Mouse (Mus musculus): ENCODE results near the gene Esrrg. TPM values are rescaled to one million over a fixed set of nuclear protein-coding genes. Genes with fewer than 3 reads are reported as not detected.

Esrrg gene
- polyA plus RNA-seq, 1 experiment from 2014 or later, result 34.5 TPM

- no peaks in the 10 kb centered on the region for H3K36me3 ChIP-seq (ENCODE audit: control insufficient read depth, insufficient read depth, low read length)
- H3K4me3 ChIP-seq (replicated peaks; ENCODE audit: low read depth, low read length), result no peak overlapping the region
- WGBS, result 10% methylated on average over 5 of the region's 5 CpGs
- H3K9me3 ChIP-seq (ENCODE audit: control insufficient read depth, low read length), result no peaks in the 10 kb centered on the region
- peak; percentile 55 for DNase-seq
- H3K27ac ChIP-seq (replicated peaks; ENCODE audit: low read depth, low read length), result peak overlapping the region; percentile 27; the same call in 1 of the 2 replicates
- ATAC-seq (ENCODE audit: low FRiP score, low TSS enrichment), result no peak
- H3K27me3 ChIP-seq (ENCODE audit: control insufficient read depth, insufficient read depth, low read length), result no peaks in the 10 kb centered on the region
- H3K4me2 ChIP-seq (ENCODE audit: low read length), result no peak overlapping the region
- no peak overlapping the region for H3K9ac ChIP-seq (replicated peaks; ENCODE audit: low read length)
- peaks cover 15% of the 10 kb centered on the region; the same call in 1 of the 2 replicates for H3K4me1 ChIP-seq (ENCODE audit: control insufficient read depth, insufficient read depth, low read length)
These were observed 253.7 kb downstream of the Esrrg start for GRCm38 (mm10) chr1:187862339-187862738.

GRCm38 (mm10) chr1:187868427-187868826, 259.8 kb downstream of the Esrrg start:
- Histone ChIP-seq H3K9ac (replicated peaks; ENCODE audit: low read length) (no peak overlapping the region), H3K4me2 (ENCODE audit: low read length) (no peak overlapping the region), H3K27ac (replicated peaks; ENCODE audit: low read depth, low read length) (no peak overlapping the region), H3K4me1 (ENCODE audit: control insufficient read depth, insufficient read depth, low read length) (no peaks in the 10 kb centered on the region), H3K9me3 (ENCODE audit: control insufficient read depth, low read length) (no peaks in the 10 kb centered on the region), H3K4me3 (replicated peaks; ENCODE audit: low read depth, low read length) (no peak overlapping the region), H3K27me3 (ENCODE audit: control insufficient read depth, insufficient read depth, low read length) (no peaks in the 10 kb centered on the region), H3K36me3 (ENCODE audit: control insufficient read depth, insufficient read depth, low read length) (no peaks in the 10 kb centered on the region)
- WGBS, result 72% methylated on average over 7 of the region's 7 CpGs
- ATAC-seq (ENCODE audit: low FRiP score, low TSS enrichment), result no peak
- no peak for DNase-seq

GRCm38 (mm10) chr1:187872208-187872607, 263.6 kb downstream of the Esrrg start:
- ATAC-seq (ENCODE audit: low FRiP score, low TSS enrichment) (no peak), DNase-seq (no peak)
- H3K27ac ChIP-seq (replicated peaks; ENCODE audit: low read depth, low read length), result no peak overlapping the region
- no peaks in the 10 kb centered on the region for H3K36me3 ChIP-seq (ENCODE audit: control insufficient read depth, insufficient read depth, low read length)
- H3K4me3 ChIP-seq (replicated peaks; ENCODE audit: low read depth, low read length), result no peak overlapping the region
- no peaks in the 10 kb centered on the region for H3K9me3 ChIP-seq (ENCODE audit: control insufficient read depth, low read length)
- no peak overlapping the region for H3K9ac ChIP-seq (replicated peaks; ENCODE audit: low read length)
- H3K4me1 ChIP-seq (ENCODE audit: control insufficient read depth, insufficient read depth, low read length), result no peaks in the 10 kb centered on the region
- 69% methylated on average over 8 of the region's 8 CpGs for WGBS
- H3K4me2 ChIP-seq (ENCODE audit: low read length), result no peak overlapping the region
- no peaks in the 10 kb centered on the region for H3K27me3 ChIP-seq (ENCODE audit: control insufficient read depth, insufficient read depth, low read length)

- no peaks in the 10 kb centered on the region for H3K4me1 ChIP-seq (ENCODE audit: control insufficient read depth, insufficient read depth, low read length)
- no peak overlapping the region for H3K4me2 ChIP-seq (ENCODE audit: low read length)
- H3K27me3 ChIP-seq (ENCODE audit: control insufficient read depth, insufficient read depth, low read length), result no peaks in the 10 kb centered on the region
- H3K4me3 ChIP-seq (replicated peaks; ENCODE audit: low read depth, low read length), result no peak overlapping the region
- no peak for ATAC-seq (ENCODE audit: low FRiP score, low TSS enrichment)
- no peak for DNase-seq
- H3K9ac ChIP-seq (replicated peaks; ENCODE audit: low read length), result no peak overlapping the region
- WGBS, result 65% methylated on average over 6 of the region's 6 CpGs
- no peaks in the 10 kb centered on the region for H3K9me3 ChIP-seq (ENCODE audit: control insufficient read depth, low read length)
- H3K27ac ChIP-seq (replicated peaks; ENCODE audit: low read depth, low read length), result no peak overlapping the region
- no peaks in the 10 kb centered on the region for H3K36me3 ChIP-seq (ENCODE audit: control insufficient read depth, insufficient read depth, low read length)
These were observed 264.2 kb downstream of the Esrrg start for GRCm38 (mm10) chr1:187872744-187873143.

- no peaks in the 10 kb centered on the region for H3K36me3 ChIP-seq (ENCODE audit: control insufficient read depth, insufficient read depth, low read length)
- no peak overlapping the region for H3K27ac ChIP-seq (replicated peaks; ENCODE audit: low read depth, low read length)
- no peak overlapping the region for H3K9ac ChIP-seq (replicated peaks; ENCODE audit: low read length)
- ATAC-seq (ENCODE audit: low FRiP score, low TSS enrichment) (no peak), DNase-seq (no peak)
- no peak overlapping the region for H3K4me2 ChIP-seq (ENCODE audit: low read length)
- H3K9me3 ChIP-seq (ENCODE audit: control insufficient read depth, low read length), result no peaks in the 10 kb centered on the region
- H3K27me3 ChIP-seq (ENCODE audit: control insufficient read depth, insufficient read depth, low read length), result no peaks in the 10 kb centered on the region
- no peak overlapping the region for H3K4me3 ChIP-seq (replicated peaks; ENCODE audit: low read depth, low read length)
- WGBS, result 84% methylated on average over 2 of the region's 2 CpGs
- no peaks in the 10 kb centered on the region for H3K4me1 ChIP-seq (ENCODE audit: control insufficient read depth, insufficient read depth, low read length)
These were observed 265.2 kb downstream of the Esrrg start for GRCm38 (mm10) chr1:187873770-187874169.

GRCm38 (mm10) chr1:187887270-187887669, 278.7 kb downstream of the Esrrg start:
- no peak overlapping the region for H3K9ac ChIP-seq (replicated peaks; ENCODE audit: low read length)
- no peaks in the 10 kb centered on the region for H3K36me3 ChIP-seq (ENCODE audit: control insufficient read depth, insufficient read depth, low read length)
- no peaks in the 10 kb centered on the region for H3K4me1 ChIP-seq (ENCODE audit: control insufficient read depth, insufficient read depth, low read length)
- WGBS, result 89% methylated on average over 6 of the region's 6 CpGs
- H3K4me2 ChIP-seq (ENCODE audit: low read length), result no peak overlapping the region
- no peak for DNase-seq
- no peak overlapping the region for H3K4me3 ChIP-seq (replicated peaks; ENCODE audit: low read depth, low read length)
- no peaks in the 10 kb centered on the region for H3K27me3 ChIP-seq (ENCODE audit: control insufficient read depth, insufficient read depth, low read length)
- no peak for ATAC-seq (ENCODE audit: low FRiP score, low TSS enrichment)
- H3K9me3 ChIP-seq (ENCODE audit: control insufficient read depth, low read length), result no peaks in the 10 kb centered on the region
- H3K27ac ChIP-seq (replicated peaks; ENCODE audit: low read depth, low read length), result no peak overlapping the region

DNA sequence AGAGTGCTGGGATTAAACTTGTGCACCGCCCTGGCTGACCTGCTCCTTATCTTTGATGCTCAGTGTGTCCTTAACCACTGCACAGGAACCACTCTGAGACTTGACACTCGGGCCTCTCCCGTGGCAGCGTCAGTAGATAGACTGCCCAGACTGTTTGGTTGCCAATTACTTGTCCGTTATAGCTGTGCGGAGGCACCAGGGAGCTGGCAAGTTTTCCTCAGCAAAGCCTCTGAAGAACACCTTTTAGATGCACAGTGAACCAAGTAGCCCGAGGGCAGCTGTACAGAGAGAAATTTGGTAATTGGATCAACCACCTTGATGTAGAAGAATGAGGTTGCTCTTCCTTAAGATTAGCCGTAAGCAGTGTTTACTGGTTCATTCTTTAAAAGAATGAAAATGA, 279.6 kb downstream of the Esrrg start:
- Histone ChIP-seq H3K9me3 (ENCODE audit: control insufficient read depth, low read length) (no peaks in the 10 kb centered on the region), H3K4me3 (replicated peaks; ENCODE audit: low read depth, low read length) (no peak overlapping the region), H3K4me2 (ENCODE audit: low read length) (no peak overlapping the region), H3K36me3 (ENCODE audit: control insufficient read depth, insufficient read depth, low read length) (no peaks in the 10 kb centered on the region), H3K27ac (replicated peaks; ENCODE audit: low read depth, low read length) (no peak overlapping the region), H3K27me3 (ENCODE audit: control insufficient read depth, insufficient read depth, low read length) (no peaks in the 10 kb centered on the region), H3K9ac (replicated peaks; ENCODE audit: low read length) (no peak overlapping the region), H3K4me1 (ENCODE audit: control insufficient read depth, insufficient read depth, low read length) (no peaks in the 10 kb centered on the region)
- WGBS, result 78% methylated on average over 8 of the region's 8 CpGs
- ATAC-seq (ENCODE audit: low FRiP score, low TSS enrichment), result no peak
- peak; percentile 54 for DNase-seq

DNA sequence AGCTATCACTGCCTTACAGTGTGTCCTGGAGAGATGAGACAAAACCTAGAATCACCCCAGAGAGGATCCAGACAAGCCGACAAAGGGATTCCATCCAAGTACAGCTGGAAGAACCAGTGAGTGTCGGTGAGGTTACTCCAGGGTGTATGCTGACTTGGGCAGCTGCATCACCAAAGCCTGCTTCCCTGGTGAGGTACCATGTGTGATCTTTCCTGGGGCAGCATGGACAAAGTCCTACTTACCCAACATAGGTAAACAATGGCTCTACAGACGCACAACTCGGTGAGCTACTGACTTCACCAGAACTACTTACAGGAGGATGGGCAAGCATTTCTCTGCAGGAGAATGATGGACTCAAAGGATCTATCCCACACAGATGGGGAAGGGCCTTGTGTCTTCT, 280.5 kb downstream of the Esrrg start:
- H3K9me3 ChIP-seq (ENCODE audit: control insufficient read depth, low read length), result no peaks in the 10 kb centered on the region
- H3K36me3 ChIP-seq (ENCODE audit: control insufficient read depth, insufficient read depth, low read length), result no peaks in the 10 kb centered on the region
- no peak overlapping the region for H3K27ac ChIP-seq (replicated peaks; ENCODE audit: low read depth, low read length)
- no peaks in the 10 kb centered on the region for H3K27me3 ChIP-seq (ENCODE audit: control insufficient read depth, insufficient read depth, low read length)
- no peak overlapping the region for H3K4me2 ChIP-seq (ENCODE audit: low read length)
- no peak for ATAC-seq (ENCODE audit: low FRiP score, low TSS enrichment)
- no peak for DNase-seq
- 96% methylated on average over 4 of the region's 4 CpGs for WGBS
- H3K4me1 ChIP-seq (ENCODE audit: control insufficient read depth, insufficient read depth, low read length), result no peaks in the 10 kb centered on the region
- H3K4me3 ChIP-seq (replicated peaks; ENCODE audit: low read depth, low read length), result no peak overlapping the region
- H3K9ac ChIP-seq (replicated peaks; ENCODE audit: low read length), result no peak overlapping the region

DNA sequence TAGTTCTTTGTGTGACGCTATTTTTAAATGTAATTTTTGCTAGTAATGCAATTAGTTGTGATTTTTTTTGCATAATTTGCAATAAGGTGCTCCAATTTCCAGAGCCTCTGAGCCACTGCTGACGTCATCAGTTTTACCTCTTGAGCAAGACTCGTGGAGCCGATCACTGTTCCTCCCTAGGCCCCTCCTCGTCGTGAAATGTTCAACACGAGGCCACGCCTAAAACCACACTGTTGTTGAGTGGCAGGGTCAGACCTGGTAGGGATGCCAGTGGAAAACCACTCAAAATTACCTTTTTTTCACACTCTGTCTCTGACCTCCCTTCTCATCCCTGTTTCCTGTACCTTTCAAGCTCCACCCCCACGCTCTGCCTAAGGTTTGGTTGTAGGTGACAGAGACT, 282.7 kb downstream of the Esrrg start:
- Histone ChIP-seq H3K4me2 (ENCODE audit: low read length) (no peak overlapping the region), H3K27me3 (ENCODE audit: control insufficient read depth, insufficient read depth, low read length) (no peaks in the 10 kb centered on the region), H3K27ac (replicated peaks; ENCODE audit: low read depth, low read length) (no peak overlapping the region), H3K4me3 (replicated peaks; ENCODE audit: low read depth, low read length) (no peak overlapping the region), H3K36me3 (ENCODE audit: control insufficient read depth, insufficient read depth, low read length) (no peaks in the 10 kb centered on the region), H3K9me3 (ENCODE audit: control insufficient read depth, low read length) (no peaks in the 10 kb centered on the region), H3K4me1 (ENCODE audit: control insufficient read depth, insufficient read depth, low read length) (no peaks in the 10 kb centered on the region), H3K9ac (replicated peaks; ENCODE audit: low read length) (no peak overlapping the region)
- no peak for ATAC-seq (ENCODE audit: low FRiP score, low TSS enrichment)
- 92% methylated on average over 9 of the region's 9 CpGs for WGBS
- DNase-seq, result no peak
